23 mouse cellular contexts compared by ENCODE assay signal in genomic region chr4:117890031-117890430, GRCm38 (mm10). TPM values are rescaled to one million over a fixed set of nuclear protein-coding genes. Genes with fewer than 3 reads are reported as not detected.
A peak's percentile ranks its signal among the peaks of the same experiment; 100 is the strongest.
DNase-seq lines count a peak whose midpoint lies in the region; ATAC-seq and TF ChIP-seq lines count a peak whose summit lies in the region.
"Had no signal": no experiment of that assay in that cellular context is flagged by ENCODE, and none has a peak within 500 bp of the region (broad histone marks: within the 10 kb centered on the region; RNA-seq: fewer than 3 reads in every experiment).

No protein-coding gene starts in this region.

- peaks cover 50% of the 10 kb centered on the region for H3K36me3 ChIP-seq in forebrain, embryonic 10.5 days (replicated peaks)
- H3K36me3 ChIP-seq in forebrain, embryonic 14.5 days (ENCODE audit: control insufficient read depth, insufficient read depth, low read length): peaks cover 35% of the 10 kb centered on the region
- peaks cover 14% of the 10 kb centered on the region for H3K36me3 ChIP-seq in liver, embryonic 11.5 days (ENCODE audit: control insufficient read depth, insufficient read depth, low read length)
- H3K36me3 ChIP-seq in testis, adult 2 months (ENCODE audit: control insufficient read depth, insufficient read depth, low read length): no peaks in the 10 kb centered on the region; the same call in 1 of the 2 replicates

- DNase-seq in cerebellum, adult 11-12 months: peak; percentile 73
- DNase-seq in cerebellum, postnatal 25 days: no peak
- DNase-seq in forebrain, embryonic 10.5 days (ENCODE audit: extremely low spot score, low spot score): no peak
- no peak for DNase-seq in forebrain, embryonic 14.5 days (ENCODE audit: low spot score)
- DNase-seq in liver, embryonic 11.5 days (ENCODE audit: low spot score): no peak
- DNase-seq in liver: no peak
- no peak for DNase-seq in testis, postnatal 10 days (ENCODE audit: low spot score)
- DNase-seq: adrenal gland, adult 8-10 months; adrenal gland, postnatal 36 days; B cell, adult 2 months; cerebellum, postnatal 14 days; gastrocnemius, postnatal 36 days; heart, adult 18-20 months; heart, postnatal 14 days; kidney, adult 11 months had no signal

- H3K4me1 ChIP-seq in forebrain, embryonic 10.5 days: peaks cover 44% of the 10 kb centered on the region
- peaks cover 10% of the 10 kb centered on the region for H3K4me1 ChIP-seq in forebrain, embryonic 14.5 days (ENCODE audit: control insufficient read depth, insufficient read depth, low read length)
- peaks cover 22% of the 10 kb centered on the region for H3K4me1 ChIP-seq in liver, embryonic 11.5 days (replicated peaks; ENCODE audit: control insufficient read depth, insufficient read depth, low read length)
- peaks cover 14% of the 10 kb centered on the region for H3K4me1 ChIP-seq in testis, adult 2 months (ENCODE audit: control insufficient read depth, insufficient read depth, low read length)

- ATAC-seq in forebrain, embryonic 14.5 days: no peak
- ATAC-seq in liver, embryonic 11.5 days (replicated peaks; ENCODE audit: low FRiP score): no peak
- ATAC-seq: CD4-positive, CD25-positive, alpha-beta regulatory T cell, adult 4 months; forebrain, embryonic 15.5 days; hindbrain, postnatal 0 days had no signal

- no peak for TF ChIP-seq CTCF in testis, adult 2 months (IDR thresholded peaks at IDR 0.05; ENCODE audit: control insufficient read depth, insufficient read depth, insufficient replicate concordance, low read depth, low read length)

- H3K4me3 ChIP-seq in forebrain, embryonic 10.5 days: 0 out of 2 replicates have a peak overlapping the region, but pooled peaks have one; percentile 87
- no peak overlapping the region for H3K4me3 ChIP-seq in forebrain, embryonic 14.5 days (ENCODE audit: low read depth, low read length)
- H3K4me3 ChIP-seq in liver, embryonic 11.5 days (ENCODE audit: low read depth, low read length): 0 out of 2 replicates have a peak overlapping the region, but pooled peaks have one; percentile 17
- no peak overlapping the region for H3K4me3 ChIP-seq in testis, adult 2 months (ENCODE audit: control insufficient read depth, low read depth, low read length)
- H3K4me3 ChIP-seq: embryonic facial prominence, embryonic 12.5 days had no signal

- no peak overlapping the region for H3K4me2 ChIP-seq in forebrain, embryonic 14.5 days (ENCODE audit: low read length)
- H3K4me2 ChIP-seq in liver, embryonic 11.5 days: no peak overlapping the region
- H3K4me2 ChIP-seq: forebrain, embryonic 15.5 days; heart, embryonic 15.5 days had no signal

- no peaks in the 10 kb centered on the region for H3K9me3 ChIP-seq in forebrain, embryonic 10.5 days
- H3K9me3 ChIP-seq in forebrain, embryonic 14.5 days (replicated peaks; ENCODE audit: control insufficient read depth, low read length): no peaks in the 10 kb centered on the region
- no peaks in the 10 kb centered on the region for H3K9me3 ChIP-seq in liver, embryonic 11.5 days (ENCODE audit: control insufficient read depth, low read length)
- H3K9me3 ChIP-seq: embryonic facial prominence, embryonic 12.5 days; forebrain, embryonic 15.5 days; G1E; heart, embryonic 10.5 days; heart, embryonic 15.5 days had no signal

- H3K9ac ChIP-seq in forebrain, embryonic 14.5 days (ENCODE audit: low read length): no peak overlapping the region
- no peak overlapping the region for H3K9ac ChIP-seq in liver, embryonic 11.5 days (ENCODE audit: low read depth, low read length)
- H3K9ac ChIP-seq: embryonic facial prominence, embryonic 12.5 days; forebrain, embryonic 15.5 days; heart, embryonic 15.5 days had no signal

- WGBS in forebrain, embryonic 10.5 days: 91% methylated on average over 14 of the region's 14 CpGs
- WGBS in forebrain, embryonic 14.5 days: 91% methylated on average over 14 of the region's 14 CpGs
- 90% methylated on average over 14 of the region's 14 CpGs for WGBS in liver, embryonic 11.5 days

- H3K27me3 ChIP-seq in forebrain, embryonic 10.5 days (ENCODE audit: poor library complexity, severe bottlenecking): no peaks in the 10 kb centered on the region
- H3K27me3 ChIP-seq in forebrain, embryonic 14.5 days (replicated peaks; ENCODE audit: control insufficient read depth, insufficient read depth, low read length): no peaks in the 10 kb centered on the region
- no peaks in the 10 kb centered on the region for H3K27me3 ChIP-seq in liver, embryonic 11.5 days (replicated peaks; ENCODE audit: control insufficient read depth, insufficient read depth, low read length)
- H3K27me3 ChIP-seq in testis, adult 2 months (ENCODE audit: control insufficient read depth, insufficient read depth, low read length): no peaks in the 10 kb centered on the region
- H3K27me3 ChIP-seq: embryonic facial prominence, embryonic 12.5 days; forebrain, embryonic 15.5 days; heart, embryonic 15.5 days had no signal

- H3K27ac ChIP-seq in forebrain, embryonic 10.5 days: no peak overlapping the region
- no peak overlapping the region for H3K27ac ChIP-seq in forebrain, embryonic 14.5 days (ENCODE audit: low read depth, low read length)
- H3K27ac ChIP-seq in liver, embryonic 11.5 days (ENCODE audit: low read depth, low read length): no peak overlapping the region
- no peak overlapping the region for H3K27ac ChIP-seq in testis, adult 2 months (ENCODE audit: control insufficient read depth, insufficient read depth, low read depth, low read length)
- H3K27ac ChIP-seq: embryonic facial prominence, embryonic 12.5 days; forebrain, embryonic 15.5 days; heart, embryonic 10.5 days; heart, embryonic 15.5 days; hindbrain, postnatal 0 days had no signal

- TF ChIP-seq POLR2A in testis, adult 2 months (IDR thresholded peaks at IDR 0.05; ENCODE audit: control insufficient read depth, low read depth, low read length): peak; percentile 39; the same call in 1 of the 2 replicates

RNA-seq across cellular contexts. Expression of gene Dph2, which starts 1.8 kb away (rescaled TPM):
- polyA plus RNA-seq in forebrain, embryonic 10.5 days (2016; fragmentation: Nextera tagmentation; extraction: Ambion mirVana): 29.1 and 29.3 TPM in 2 replicates
- 26.8 and 31.9 TPM in 2 replicates for polyA plus RNA-seq in forebrain, embryonic 14.5 days (2014; fragmentation: Nextera tagmentation; extraction: Ambion mirVana)
- polyA plus RNA-seq in liver, embryonic 11.5 days (2014; fragmentation: Nextera tagmentation; extraction: Ambion mirVana): 21.9 and 23.1 TPM in 2 replicates
- 6.6 and 8.2 TPM in 2 replicates for polyA plus RNA-seq in testis, adult 2 months (2012; rRNA removed)

RNA-seq across cellular contexts. Expression of gene Atp6v0b, which starts 2.9 kb away (rescaled TPM):
- 160 and 166 TPM in 2 replicates for polyA plus RNA-seq in forebrain, embryonic 10.5 days (2016; fragmentation: Nextera tagmentation; extraction: Ambion mirVana)
- 483 and 520 TPM in 2 replicates for polyA plus RNA-seq in forebrain, embryonic 14.5 days (2014; fragmentation: Nextera tagmentation; extraction: Ambion mirVana)
- polyA plus RNA-seq in liver, embryonic 11.5 days (2014; fragmentation: Nextera tagmentation; extraction: Ambion mirVana): 212 and 229 TPM in 2 replicates
- polyA plus RNA-seq in testis, adult 2 months (2012; rRNA removed): 214 and 232 TPM in 2 replicates

RNA-seq across cellular contexts. Expression of gene B4galt2, which starts 6.7 kb away (rescaled TPM):
- 20.9 and 21.8 TPM in 2 replicates for polyA plus RNA-seq in forebrain, embryonic 10.5 days (2016; fragmentation: Nextera tagmentation; extraction: Ambion mirVana)
- polyA plus RNA-seq in forebrain, embryonic 14.5 days (2014; fragmentation: Nextera tagmentation; extraction: Ambion mirVana): 49.1 and 50.6 TPM in 2 replicates
- 9.3 and 10.5 TPM in 2 replicates for polyA plus RNA-seq in liver, embryonic 11.5 days (2014; fragmentation: Nextera tagmentation; extraction: Ambion mirVana)
- polyA plus RNA-seq in testis, adult 2 months (2012; rRNA removed): 28.5 and 33.1 TPM in 2 replicates
- polyA plus RNA-seq: CD4-positive, CD25-positive, alpha-beta regulatory T cell, adult 4 months had no signal

RNA-seq across cellular contexts. Expression of gene Ccdc24, which starts 17.7 kb away (rescaled TPM):
- polyA plus RNA-seq in forebrain, embryonic 10.5 days (2016; fragmentation: Nextera tagmentation; extraction: Ambion mirVana): 1.2 TPM in 2 replicates
- 1.5 and 1.6 TPM in 2 replicates for polyA plus RNA-seq in forebrain, embryonic 14.5 days (2014; fragmentation: Nextera tagmentation; extraction: Ambion mirVana)
- 1.1 and 1.5 TPM in 2 replicates for polyA plus RNA-seq in liver, embryonic 11.5 days (2014; fragmentation: Nextera tagmentation; extraction: Ambion mirVana)
- 137 and 146 TPM in 2 replicates for polyA plus RNA-seq in testis, adult 2 months (2012; rRNA removed)
- polyA plus RNA-seq: CD4-positive, CD25-positive, alpha-beta regulatory T cell, adult 4 months; G1E had no signal

RNA-seq across cellular contexts. Expression of gene Ipo13, which starts 24.8 kb away (rescaled TPM):
- polyA plus RNA-seq in forebrain, embryonic 10.5 days (2016; fragmentation: Nextera tagmentation; extraction: Ambion mirVana): 63.2 and 67.3 TPM in 2 replicates
- 64.1 and 66.2 TPM in 2 replicates for polyA plus RNA-seq in forebrain, embryonic 14.5 days (2014; fragmentation: Nextera tagmentation; extraction: Ambion mirVana)
- 42.7 and 44.2 TPM in 2 replicates for polyA plus RNA-seq in liver, embryonic 11.5 days (2014; fragmentation: Nextera tagmentation; extraction: Ambion mirVana)
- polyA plus RNA-seq in testis, adult 2 months (2012; rRNA removed): 207 and 222 TPM in 2 replicates

Comparison
In these comparisons a context has a peak if more than half of its experiments do, and no peak if none do; other contexts are left out.
1. H3K4me3 ChIP-seq: peak in forebrain, embryonic 10.5 days (single experiment) and liver, embryonic 11.5 days (single experiment); none in forebrain, embryonic 14.5 days (single experiment) and testis, adult 2 months (single experiment).